Mouse (Mus musculus): ENCODE measurements around the gene Stt3a.

The Stt3a gene

DNA sequence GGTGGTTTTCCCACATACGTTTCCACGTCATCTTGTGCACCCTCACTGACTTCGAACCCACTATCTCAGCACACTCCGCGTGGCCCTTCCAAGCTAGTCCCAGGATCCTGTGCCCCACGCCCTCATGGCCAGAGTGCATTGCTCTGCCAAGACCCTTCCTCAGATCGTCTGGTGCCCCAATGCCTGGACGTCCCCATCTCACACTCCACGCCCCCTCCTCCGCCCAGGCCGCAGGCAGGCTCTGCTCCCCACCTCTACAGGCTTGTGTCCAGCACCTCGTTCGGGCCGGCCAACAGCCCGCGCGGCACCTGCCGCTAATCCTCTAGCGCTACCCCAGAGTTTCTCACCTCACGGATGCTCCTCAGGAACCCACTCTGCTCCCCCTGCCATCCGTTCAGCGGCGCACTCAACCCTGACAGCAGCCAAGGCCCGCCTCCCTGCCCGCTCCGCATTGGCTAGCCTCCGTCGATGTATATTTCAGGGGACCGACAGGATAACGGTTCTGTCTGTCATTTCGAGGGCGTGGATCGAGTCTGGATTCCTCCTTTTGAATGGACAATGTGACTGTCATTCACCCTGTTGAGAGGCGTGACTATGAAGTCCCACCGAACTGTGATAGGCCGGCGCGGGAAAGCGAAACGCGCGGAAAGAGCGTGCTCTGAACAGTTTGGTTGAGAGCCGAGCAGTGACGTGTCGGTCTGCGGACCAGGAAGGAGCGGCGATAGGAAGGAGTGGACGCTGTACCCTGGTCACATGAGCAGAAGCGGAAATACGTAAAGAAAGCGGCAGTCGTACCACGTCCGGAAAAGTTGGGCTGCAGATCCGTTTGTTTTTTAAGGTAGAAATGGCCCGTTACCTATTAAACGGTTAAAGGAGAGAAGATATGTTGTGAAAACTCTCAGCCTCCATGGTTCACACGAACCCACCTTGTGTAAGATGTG is at the start of gene Stt3a:
Stt3a (minus strand) TSS at position 477 of the 941 bp plus-strand sequence.
- peak; percentile 96 to 99 for DNase-seq

DNA sequence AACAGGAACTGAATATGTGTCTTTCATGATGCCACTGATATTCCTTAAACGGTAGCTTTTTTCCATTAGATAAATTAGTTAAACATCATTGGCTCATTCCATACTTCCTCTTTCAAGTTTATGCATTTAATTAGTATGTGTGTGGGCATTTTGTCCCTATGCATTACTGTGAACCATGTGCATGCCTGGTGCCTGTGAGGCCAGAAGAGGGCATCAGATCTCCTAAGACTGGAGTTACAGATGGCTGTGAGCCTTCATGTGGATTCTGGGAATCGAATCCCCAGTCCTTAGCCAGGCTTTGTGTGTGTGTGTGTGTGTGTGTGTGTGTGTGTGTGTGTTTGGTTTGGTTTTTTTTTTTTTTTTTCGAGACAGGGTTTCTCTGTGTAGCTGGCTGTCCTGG is 47.0 kb upstream of the Stt3a start:
- no peak for DNase-seq

DNA sequence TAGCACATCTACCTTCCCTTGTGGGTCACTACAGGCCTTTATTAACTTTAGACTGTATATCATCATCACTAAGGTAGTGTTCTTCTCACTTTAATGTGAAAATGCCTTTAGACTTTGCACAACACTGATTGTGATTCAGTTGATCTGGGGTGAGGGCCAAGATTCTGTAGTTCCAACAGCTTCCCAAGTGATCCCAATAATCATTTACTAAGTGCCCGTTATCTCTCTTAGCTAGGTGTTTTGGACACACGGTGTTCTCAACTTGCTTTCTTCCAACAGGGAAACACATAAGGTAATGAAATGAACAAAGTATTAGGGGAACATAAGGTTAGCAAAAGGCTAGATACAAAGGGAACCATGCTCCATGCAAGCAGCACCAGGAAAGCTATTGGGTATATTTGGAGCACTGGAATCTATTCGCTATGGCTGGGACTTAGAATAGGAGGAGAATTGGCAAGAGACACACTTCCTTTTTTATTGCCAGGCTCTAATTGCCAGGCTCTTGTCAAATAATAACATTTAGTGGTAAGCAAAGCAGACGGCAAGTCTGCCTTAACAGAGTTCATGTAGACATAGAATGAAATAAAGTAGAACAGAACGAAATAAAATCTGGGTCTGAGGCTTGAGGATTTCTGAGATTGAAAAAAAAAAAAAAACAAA is 40.8 kb upstream of the Stt3a start:
- no peak for DNase-seq

DNA sequence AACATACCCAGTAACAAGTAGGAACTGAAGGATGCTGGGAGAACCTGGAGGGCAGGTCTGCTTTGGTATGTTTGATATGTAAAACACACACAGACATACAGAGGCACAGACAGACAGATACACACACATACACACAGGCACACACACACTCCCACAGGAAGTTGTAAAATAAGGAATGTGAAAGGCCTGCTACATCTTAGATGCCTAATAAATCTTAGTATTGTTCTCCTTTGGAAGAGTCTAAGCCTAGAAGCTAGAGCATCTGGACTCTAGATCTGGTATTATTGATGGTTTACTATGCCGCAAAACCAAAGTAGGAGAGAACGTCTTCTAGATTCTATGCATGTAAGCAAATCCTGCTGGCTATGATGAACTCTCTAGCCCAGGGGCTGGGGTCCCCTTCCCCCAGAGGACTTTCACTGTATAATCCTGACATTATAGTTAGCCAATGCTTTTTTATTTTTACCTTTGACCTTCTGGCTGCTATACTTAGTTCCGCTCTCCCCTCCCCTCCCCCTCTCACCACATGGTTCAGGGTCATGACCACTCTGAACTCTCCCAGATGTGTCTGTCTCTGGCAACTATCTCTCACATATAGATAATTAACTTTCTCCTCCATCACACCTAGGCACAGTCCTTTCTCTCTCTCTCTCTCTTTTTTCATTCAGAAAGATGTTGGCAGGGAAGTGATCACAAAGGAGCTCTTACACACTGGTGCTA is 37.9 kb upstream of the Stt3a start:
- no peak for DNase-seq

DNA sequence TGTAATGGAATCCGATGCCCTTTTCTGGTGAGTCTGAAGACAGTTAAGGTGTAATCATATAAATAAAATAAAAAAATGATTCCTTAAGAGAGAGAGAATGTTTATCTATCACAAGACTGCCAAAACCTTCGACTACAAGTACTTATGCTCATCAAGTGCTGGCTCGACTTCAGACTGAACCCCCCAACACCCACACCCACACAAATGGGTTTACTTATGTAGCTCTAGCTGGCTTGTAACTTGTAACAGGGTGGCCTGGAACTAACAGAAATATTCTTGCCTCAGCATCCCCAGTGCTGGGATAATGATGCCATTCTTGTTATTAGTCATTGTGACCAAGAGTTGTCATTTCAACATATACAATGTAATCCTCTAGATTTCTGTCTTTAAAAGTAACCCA is 36.4 kb upstream of the Stt3a start:
- DNase-seq = no peak

DNA sequence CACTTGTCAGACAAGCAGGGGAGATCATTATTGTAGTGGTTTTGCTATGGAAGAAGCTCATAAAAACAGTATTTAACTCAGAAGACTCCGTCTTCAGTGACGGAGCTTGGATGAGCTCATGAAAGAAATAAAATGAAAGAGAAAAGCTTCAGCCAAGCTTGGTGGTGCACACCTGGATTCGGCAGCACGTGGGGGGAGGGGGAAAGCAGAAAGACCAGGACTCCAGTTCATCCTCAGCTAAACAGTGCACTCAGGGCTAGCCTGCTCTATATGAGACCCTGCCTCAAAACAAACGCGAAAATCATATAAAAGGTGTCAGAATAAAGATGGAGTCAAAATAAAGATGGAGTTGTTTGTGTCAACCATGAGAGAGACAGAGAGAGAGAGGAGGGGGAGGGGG is 35.9 kb upstream of the Stt3a start:
- DNase-seq = no peak

DNA sequence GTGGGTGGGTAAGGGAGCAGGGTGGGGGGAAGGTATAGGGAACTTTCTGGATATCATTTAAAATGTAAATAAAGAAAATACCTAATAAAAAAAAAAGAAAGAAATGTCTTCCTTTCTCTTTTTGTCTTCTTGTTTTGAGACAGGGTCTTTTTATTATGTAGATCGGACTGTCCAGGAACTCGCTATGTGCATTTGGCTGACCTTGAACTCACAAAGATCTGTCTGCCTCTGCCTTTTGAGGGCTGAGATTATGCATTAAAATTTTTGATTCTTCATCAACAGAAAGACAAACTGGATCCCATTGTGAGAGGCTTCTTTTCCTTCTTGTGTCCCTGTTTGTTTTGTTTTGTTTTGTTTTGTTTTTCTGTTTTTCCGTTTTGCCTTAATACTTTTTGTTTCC is 35.5 kb upstream of the Stt3a start:
- no peak for DNase-seq

DNA sequence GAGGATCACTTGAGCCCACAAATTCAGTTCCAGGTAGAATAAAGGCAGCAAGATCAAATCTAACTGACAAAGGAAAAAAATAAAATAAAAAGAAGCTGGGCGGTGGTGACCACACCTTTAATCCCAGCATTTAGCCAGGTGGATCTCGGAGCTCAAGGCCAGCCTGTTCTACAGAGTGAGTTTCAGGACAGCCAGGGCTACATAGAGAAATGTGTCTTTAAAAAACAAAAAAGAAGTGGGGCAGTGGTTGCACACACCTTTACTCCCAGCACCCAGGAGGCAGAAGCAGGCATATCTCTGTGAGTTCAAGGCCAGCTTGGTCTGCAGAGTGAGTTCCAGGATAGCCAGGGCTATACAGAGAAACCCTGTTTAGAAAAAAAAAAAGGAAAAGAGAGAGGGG is 34.5 kb upstream of the Stt3a start:
- DNase-seq = no peak

DNA sequence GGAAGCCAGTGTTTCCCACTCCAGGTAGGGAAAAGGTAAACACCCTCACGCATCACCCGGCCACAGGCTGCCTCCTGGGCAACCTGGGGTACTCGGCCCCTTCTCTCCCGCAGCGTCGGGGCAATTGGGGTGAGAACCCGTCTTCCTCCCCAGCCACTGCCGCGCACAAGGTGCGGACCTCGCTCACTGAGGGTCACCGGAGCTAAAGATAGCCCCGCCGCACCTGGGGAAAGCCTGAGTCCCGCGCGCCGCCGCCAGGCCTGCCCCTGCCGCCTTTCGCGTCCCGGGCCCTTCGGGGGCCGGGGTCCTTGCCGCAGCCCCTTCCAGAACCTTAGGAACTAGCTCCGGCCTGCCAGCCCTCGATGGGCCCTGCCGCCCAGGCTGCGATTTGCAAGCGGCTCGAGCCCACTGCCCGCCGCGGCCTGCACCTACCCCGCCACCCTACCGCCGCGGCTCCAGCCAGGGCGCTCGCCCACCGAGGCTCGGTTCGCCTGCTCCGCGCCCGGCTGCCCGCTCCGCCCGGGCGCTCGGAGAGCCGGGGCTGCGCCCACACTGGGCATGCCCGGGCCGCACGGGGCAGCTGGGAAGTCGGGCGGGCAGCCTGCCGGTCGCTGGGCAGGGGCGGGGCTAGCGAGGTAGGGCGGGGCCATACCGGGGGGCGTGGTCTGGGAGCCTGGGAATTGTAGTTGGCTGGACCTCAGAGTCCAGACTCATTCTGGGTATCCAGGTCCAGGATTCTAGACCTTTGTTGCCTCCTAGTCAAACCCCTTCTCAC is 29.5 kb upstream of the Stt3a start, which contains the start of gene Ei24:
Ei24 (minus strand) TSS at position 613 of the 775 bp plus-strand sequence.
- peak; percentile 65 to 67 for DNase-seq

DNA sequence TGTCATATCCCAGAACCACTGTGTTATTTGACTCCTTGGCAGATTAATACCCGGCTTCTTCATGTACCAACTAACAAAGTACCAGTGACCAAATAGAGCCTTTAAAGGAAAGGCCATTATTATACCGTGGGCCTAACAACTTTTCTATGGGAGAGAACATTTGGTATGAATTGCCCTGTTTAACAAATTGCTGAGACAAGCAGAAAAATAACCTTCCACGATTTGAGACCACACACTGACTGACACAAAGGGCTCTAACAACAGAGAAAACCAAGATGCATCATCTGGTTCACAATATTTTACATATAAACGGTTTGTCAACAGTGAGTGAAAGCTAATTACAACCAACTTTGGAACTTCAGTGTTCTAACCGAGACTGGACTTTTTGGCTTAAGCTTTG is 28.7 kb upstream of the Stt3a start:
- no peak for DNase-seq

DNA sequence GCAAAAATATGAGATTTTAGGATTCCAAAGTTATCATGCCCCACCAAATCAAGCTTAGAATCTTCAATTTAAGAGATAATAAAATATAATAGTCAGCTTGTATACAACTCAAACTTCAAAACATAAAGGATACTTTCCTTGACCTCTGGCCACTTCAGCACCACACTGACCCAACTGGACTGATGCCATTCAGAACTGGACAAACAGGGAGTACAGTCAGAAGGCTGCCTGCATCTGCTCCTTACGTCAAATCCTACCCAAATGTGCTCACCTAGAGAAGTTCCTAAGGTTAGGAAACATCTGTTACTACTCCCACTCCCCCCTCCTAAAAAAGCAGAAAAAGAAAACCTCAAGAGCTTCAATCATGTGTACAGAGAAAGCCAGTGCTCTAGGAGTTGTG is 28.1 kb upstream of the Stt3a start:
- no peak for DNase-seq

DNA sequence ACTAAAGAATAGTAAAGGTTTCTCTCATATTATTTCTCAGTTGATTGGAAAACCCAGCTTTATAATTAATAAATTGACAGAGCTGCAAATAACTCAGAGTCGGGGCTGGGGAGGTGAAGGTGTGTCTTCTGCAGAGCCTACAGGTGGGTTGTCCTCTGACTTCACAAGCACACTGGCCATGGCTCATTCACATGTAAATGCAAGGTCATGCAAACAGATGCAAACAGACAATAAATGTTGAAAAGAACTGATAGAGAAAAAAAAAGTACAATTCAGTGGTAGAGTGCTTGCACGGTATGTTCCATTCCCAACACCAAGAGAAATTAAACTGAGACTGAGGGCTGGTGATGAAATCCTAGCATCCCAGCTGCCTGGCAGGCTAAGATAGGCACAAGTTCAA is 27.0 kb upstream of the Stt3a start:
- DNase-seq = no peak

DNA sequence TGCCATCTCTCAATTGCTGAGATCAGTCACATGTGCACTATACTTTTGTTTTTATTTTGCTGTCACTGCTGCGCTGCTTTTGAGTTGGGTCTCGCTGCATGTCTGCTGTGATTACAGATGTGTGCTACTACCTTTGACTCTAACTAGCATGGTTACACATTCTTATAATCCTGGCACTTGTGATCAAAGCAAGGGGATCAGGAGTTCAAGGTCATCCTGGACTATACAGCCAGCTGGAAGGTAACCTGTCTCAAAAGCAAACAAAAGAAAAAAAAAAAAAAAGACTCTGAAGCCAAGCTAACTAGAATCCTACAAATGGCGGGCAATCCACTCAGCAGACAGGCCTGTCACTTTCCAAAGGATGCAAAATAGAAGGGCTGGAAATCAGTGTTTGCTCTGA is 24.7 kb upstream of the Stt3a start:
- no peak for DNase-seq

DNA sequence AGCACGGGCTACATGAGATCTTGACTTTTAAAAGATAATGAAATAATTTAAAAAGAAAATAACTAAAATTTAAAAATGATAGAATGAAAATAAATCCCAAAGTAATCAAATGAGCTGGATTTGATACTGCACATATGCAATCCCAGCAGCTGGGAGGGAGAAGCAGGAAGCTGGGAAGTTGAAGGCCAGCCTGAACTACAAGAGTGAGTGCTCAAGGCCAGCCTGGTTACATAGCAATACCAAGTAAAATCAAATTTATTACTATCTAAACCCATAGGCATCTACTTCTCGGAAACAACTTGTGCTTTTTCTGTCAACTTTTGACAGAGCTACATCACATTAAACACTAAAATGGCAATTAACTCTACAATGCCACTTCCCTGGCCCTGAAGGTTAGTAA is 16.4 kb upstream of the Stt3a start:
- DNase-seq = no peak

DNA sequence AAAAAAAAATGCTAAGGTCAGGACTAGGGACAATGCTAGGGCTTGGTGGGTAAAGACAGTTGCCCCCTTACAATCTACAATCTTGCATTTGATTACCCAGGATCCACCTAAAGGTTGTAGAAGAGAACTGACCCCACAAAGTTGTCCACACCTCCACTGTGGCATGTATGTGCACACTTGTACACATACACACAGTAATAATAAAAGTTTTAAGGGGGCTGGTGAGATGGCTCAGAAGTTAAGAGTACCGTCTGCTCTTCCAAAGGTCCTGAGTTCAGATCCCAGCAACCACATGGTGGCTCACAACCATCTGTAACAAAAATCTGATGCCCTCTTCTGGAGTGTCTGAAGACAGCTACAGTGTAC is 1.6 kb upstream of the Stt3a start:
- no peak for DNase-seq

DNA sequence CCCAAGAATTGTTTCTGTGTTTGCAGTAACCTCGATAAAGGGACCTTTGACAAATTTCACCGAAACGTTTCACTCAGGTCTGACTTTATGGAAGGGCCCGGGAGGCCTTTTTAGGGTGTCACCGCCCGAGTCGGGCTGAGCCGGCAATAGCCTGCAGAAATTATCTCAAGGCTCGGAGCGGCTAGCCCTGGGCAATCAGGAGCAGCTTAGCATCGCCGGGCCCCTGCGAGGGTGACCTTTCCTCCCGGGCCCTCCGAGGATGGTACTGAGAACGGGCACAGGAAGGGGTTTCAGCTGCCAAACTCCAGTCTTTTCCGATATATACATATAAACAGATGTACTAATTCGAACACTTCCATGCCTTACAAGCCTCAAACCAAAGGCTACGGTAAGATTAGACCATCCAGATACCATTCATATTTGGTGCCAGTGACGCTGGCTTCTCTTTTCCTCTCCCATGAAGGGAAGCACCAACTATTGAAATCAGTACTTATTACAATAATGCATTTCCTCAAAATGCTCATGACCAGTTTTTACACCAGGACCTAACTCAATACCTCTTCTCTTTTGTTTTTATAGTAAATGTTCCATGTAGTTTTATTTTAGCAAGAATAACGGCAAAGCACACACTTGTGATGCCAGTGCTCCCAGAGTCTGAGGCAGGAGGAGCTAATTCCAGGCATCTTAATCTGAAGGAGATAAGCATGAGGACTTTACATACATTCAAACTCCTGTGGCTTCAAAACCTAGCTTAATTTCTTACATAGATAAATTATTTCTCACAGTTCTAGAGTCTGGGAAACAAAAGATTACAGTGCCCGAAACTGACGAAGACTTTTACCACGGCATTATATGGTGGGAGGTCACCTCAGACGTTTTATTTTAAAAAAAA is 923 bp upstream of the Stt3a start:
- DNase-seq = peak; percentile 33 to 34

DNA sequence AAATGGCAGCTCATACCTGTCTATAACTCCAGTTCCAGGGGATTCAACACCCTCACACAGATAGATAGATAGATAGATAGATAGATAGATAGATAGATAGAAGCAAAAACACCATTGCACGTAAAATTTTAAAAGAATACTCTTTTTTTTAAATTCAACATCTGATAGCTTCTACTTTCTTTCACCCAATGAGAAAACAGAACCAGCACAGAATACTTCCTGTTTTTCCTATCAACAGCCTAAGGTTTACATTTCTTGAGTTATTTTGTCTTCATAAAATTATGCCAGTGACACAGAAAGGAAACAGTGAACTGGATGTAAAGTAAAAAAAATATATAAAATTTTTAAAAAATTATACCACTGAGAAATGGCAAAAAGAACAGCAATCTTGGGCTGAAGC is 3.1 kb downstream of the Stt3a start:
- no peak for DNase-seq

DNA sequence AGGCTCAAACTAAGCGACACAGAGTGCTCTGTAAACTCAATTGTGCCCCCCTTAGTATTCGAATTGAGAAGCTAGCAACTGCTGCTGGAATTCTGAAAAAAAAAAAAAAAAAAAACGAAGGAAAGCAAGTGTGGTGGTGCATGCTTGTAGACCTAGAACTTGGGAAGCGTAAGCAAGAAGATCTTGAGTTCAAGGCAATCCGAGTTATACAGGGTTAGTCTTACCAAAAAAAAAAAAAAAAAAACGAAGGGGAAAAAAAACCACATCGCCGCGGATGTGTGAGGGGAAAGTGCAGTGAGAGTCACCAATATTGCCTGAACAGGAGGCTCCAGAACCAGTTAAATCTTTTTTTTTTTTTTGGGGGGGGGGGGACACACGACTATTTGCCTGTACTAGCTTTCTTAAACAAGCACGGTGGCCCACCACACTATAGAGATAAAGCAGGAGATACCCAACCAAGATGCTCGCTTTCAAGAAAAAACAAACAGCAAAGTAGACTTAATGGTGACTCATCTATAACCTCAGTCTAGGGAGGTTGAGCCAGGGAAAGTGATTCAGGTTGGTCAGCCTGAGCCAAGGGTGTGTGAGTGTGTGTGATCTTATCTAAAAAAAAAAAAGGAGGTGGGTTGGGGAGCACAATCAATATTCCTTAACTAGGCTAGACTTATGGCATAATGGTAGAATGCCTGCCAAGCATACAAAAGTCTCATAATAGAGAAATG is 40.3 kb downstream of the Stt3a start, which contains the start of gene Chek1:
Chek1 (minus strand) TSS at position 32 of the 722 bp plus-strand sequence.
- no peak for DNase-seq

DNA sequence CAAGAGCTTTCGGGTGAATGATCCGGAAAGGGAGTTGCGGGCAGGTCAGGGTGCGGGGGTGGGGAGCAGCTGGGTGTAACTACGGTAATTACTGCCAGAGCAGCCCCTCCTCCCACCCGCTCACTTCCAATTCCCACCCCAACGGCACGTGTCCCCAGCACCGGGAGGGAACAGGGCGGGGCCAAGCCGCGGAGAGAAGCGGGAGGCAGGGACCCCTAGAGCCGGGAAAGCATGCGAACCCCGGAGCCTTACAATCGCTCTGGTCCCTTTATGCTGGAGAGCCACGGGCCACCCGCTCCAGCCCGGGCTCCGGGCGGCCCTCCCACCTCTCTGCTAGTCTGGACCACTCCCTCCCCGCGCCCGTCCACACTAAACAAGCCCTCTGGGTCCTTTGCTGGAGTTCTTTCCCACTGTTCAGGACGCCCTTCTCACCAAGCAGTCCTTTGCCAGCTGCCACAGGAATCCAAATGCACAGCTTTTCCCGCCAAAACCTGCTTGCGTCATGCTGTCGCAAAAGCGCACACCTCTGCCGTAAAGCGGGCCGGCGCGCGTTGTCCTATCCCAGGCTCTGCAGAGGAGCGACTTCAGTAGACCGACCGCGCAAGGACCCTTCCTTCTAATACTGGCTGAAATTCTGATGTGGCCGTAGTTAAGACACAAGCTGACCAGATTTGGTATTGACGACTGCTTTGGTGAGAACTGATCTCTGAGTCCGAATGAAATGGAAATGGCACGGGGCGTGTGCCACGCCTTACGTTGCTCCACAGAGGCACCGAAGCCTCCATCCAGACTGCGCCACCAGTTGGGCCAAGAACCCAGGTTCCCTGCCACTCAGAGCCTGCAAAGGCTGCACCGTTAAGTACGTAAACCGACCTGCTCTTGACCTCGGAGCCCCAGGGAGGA is 41.1 kb downstream of the Stt3a start:
- peak; percentile 72 to 82 for DNase-seq

DNA sequence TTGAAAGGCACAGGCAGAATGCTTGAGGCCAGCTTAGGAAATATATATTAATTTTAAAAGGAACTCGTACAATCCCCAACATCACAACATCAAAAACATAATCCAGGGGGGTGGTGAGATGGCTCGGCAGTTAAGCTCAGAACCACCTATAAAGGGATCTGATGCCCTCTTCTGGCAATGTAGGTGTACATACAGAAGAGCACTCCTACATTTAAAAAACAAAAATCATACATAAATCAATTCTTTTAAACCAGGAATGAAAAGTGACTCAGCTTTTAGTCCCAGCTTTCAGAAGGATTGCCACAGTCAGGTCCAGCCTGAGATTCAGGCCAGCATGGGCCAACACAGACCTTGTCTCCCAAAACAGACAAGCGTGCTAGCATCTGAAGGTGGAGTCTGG is 50.9 kb downstream of the Stt3a start:
- DNase-seq = no peak
